In the genomic region with DNA sequence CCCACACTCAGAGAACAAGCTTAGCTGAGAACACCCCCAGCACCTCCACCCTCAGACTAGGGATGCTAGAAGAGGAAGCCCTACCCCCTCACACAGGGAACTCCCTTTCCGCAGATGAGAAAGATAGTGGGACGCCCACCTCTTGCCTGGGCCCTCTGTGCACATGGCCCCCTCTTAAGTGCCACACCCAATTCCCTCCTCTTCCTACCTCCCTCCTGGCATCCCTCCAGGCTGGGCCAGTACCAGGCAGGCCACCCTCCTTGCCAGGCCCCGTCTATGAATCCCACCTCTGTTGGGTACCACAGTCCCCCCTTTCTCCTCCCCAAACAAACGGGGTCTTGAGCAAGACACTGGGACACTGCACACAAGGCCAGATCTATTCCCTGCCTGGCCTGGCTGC, we compare ENCODE assay signal across 17 mouse cellular contexts. TPM values are rescaled to one million over a fixed set of nuclear protein-coding genes. Genes with fewer than 3 reads are reported as not detected.
A peak's percentile ranks its signal among the peaks of the same experiment; 100 is the strongest.
DNase-seq lines count a peak whose midpoint lies in the region; ATAC-seq and TF ChIP-seq lines count a peak whose summit lies in the region.
"Had no signal": no experiment of that assay in that cellular context is flagged by ENCODE, and none has a peak within 500 bp of the region (broad histone marks: within the 10 kb centered on the region; RNA-seq: fewer than 3 reads in every experiment).

No protein-coding gene starts in this region.

- ATAC-seq in hindbrain, postnatal 0 days, result peak; percentile 52
- ATAC-seq in hindbrain, embryonic 13.5 days (ENCODE audit: low FRiP score), result no peak
- peak; percentile 13; the same call in 1 of the 2 replicates for ATAC-seq in midbrain, embryonic 16.5 days
- ATAC-seq in midbrain, postnatal 0 days (ENCODE audit: low FRiP score), result no peak; the same call in 1 of the 2 replicates
- ATAC-seq in lung, embryonic 15.5 days (ENCODE audit: borderline replicate concordance, extremely low read depth, low FRiP score, low TSS enrichment), result peak; percentile 55; the same call in 1 of the 2 replicates
- ATAC-seq: forebrain, embryonic 15.5 days; liver, postnatal 0 days had no signal

- peaks cover 4% of the 10 kb centered on the region; the same call in 1 of the 2 replicates for H3K4me1 ChIP-seq in hindbrain, postnatal 0 days (ENCODE audit: insufficient read depth, low read length)
- peaks cover 33% of the 10 kb centered on the region for H3K4me1 ChIP-seq in hindbrain, embryonic 13.5 days (replicated peaks)
- peaks cover 10% of the 10 kb centered on the region for H3K4me1 ChIP-seq in midbrain, embryonic 16.5 days (ENCODE audit: control insufficient read depth, insufficient read depth, low read length)
- H3K4me1 ChIP-seq in midbrain, postnatal 0 days (ENCODE audit: insufficient read depth, low read length), result peaks cover 3% of the 10 kb centered on the region; the same call in 1 of the 2 replicates
- no peaks in the 10 kb centered on the region for H3K4me1 ChIP-seq in lung, embryonic 15.5 days
- H3K4me1 ChIP-seq: kidney, embryonic 15.5 days; limb, embryonic 15.5 days had no signal

- H3K36me3 ChIP-seq in hindbrain, postnatal 0 days (ENCODE audit: insufficient read depth, low read length), result no peaks in the 10 kb centered on the region
- H3K36me3 ChIP-seq in hindbrain, embryonic 13.5 days, result no peaks in the 10 kb centered on the region
- no peaks in the 10 kb centered on the region for H3K36me3 ChIP-seq in midbrain, embryonic 16.5 days (ENCODE audit: control insufficient read depth, insufficient read depth, low read length)
- H3K36me3 ChIP-seq in midbrain, postnatal 0 days (ENCODE audit: insufficient read depth, low read length), result no peaks in the 10 kb centered on the region
- no peaks in the 10 kb centered on the region for H3K36me3 ChIP-seq in lung, embryonic 15.5 days
- H3K36me3 ChIP-seq: forebrain, embryonic 15.5 days; kidney, embryonic 15.5 days; limb, embryonic 15.5 days had no signal

- no peak overlapping the region for H3K9ac ChIP-seq in hindbrain, postnatal 0 days (replicated peaks; ENCODE audit: low read length)
- H3K9ac ChIP-seq in hindbrain, embryonic 13.5 days, result no peak overlapping the region
- H3K9ac ChIP-seq in midbrain, embryonic 16.5 days (ENCODE audit: low read depth, low read length), result no peak overlapping the region
- no peak overlapping the region for H3K9ac ChIP-seq in midbrain, postnatal 0 days (replicated peaks; ENCODE audit: low read length, poor library complexity, severe bottlenecking)
- H3K9ac ChIP-seq in lung, embryonic 15.5 days, result no peak overlapping the region
- H3K9ac ChIP-seq: forebrain, embryonic 15.5 days; kidney, embryonic 15.5 days; limb, embryonic 15.5 days; liver, postnatal 0 days had no signal

- H3K4me3 ChIP-seq in hindbrain, postnatal 0 days (ENCODE audit: low read length), result no peak overlapping the region
- H3K4me3 ChIP-seq in hindbrain, embryonic 13.5 days, result no peak overlapping the region
- no peak overlapping the region for H3K4me3 ChIP-seq in midbrain, embryonic 16.5 days (ENCODE audit: low read depth, low read length)
- H3K4me3 ChIP-seq in midbrain, postnatal 0 days (ENCODE audit: low read depth, low read length), result no peak overlapping the region
- H3K4me3 ChIP-seq in lung, embryonic 15.5 days, result no peak overlapping the region
- H3K4me3 ChIP-seq: forebrain, embryonic 15.5 days; gastrocnemius, adult 2 months; kidney, embryonic 15.5 days; limb, embryonic 15.5 days had no signal

- H3K9me3 ChIP-seq in hindbrain, postnatal 0 days (ENCODE audit: low read length), result no peaks in the 10 kb centered on the region
- H3K9me3 ChIP-seq in hindbrain, embryonic 13.5 days, result no peaks in the 10 kb centered on the region
- no peaks in the 10 kb centered on the region for H3K9me3 ChIP-seq in midbrain, embryonic 16.5 days (replicated peaks; ENCODE audit: control insufficient read depth, low read length, poor library complexity, severe bottlenecking)
- no peaks in the 10 kb centered on the region for H3K9me3 ChIP-seq in midbrain, postnatal 0 days (ENCODE audit: low read length)
- H3K9me3 ChIP-seq in lung, embryonic 15.5 days, result no peaks in the 10 kb centered on the region
- H3K9me3 ChIP-seq: forebrain, embryonic 15.5 days; kidney, embryonic 15.5 days; limb, embryonic 15.5 days had no signal

- no peak overlapping the region; the same call in 1 of the 2 replicates for H3K27ac ChIP-seq in hindbrain, postnatal 0 days
- H3K27ac ChIP-seq in hindbrain, embryonic 13.5 days, result no peak overlapping the region; the same call in 1 of the 2 replicates
- no peak overlapping the region for H3K27ac ChIP-seq in midbrain, embryonic 16.5 days (ENCODE audit: low read length)
- no peak overlapping the region for H3K27ac ChIP-seq in midbrain, postnatal 0 days (ENCODE audit: low read depth, low read length)
- H3K27ac ChIP-seq in lung, embryonic 15.5 days, result no peak overlapping the region
- H3K27ac ChIP-seq: forebrain, embryonic 15.5 days; gastrocnemius, adult 2 months; kidney, embryonic 15.5 days; limb, embryonic 15.5 days had no signal

- no peak overlapping the region for H3K4me2 ChIP-seq in hindbrain, postnatal 0 days (ENCODE audit: low read depth, low read length)
- H3K4me2 ChIP-seq in hindbrain, embryonic 13.5 days, result no peak overlapping the region
- H3K4me2 ChIP-seq in midbrain, embryonic 16.5 days (ENCODE audit: low read length), result no peak overlapping the region
- H3K4me2 ChIP-seq in midbrain, postnatal 0 days (ENCODE audit: low read depth, low read length, poor library complexity, severe bottlenecking), result no peak overlapping the region
- no peak overlapping the region for H3K4me2 ChIP-seq in lung, embryonic 15.5 days
- H3K4me2 ChIP-seq: forebrain, embryonic 15.5 days; kidney, embryonic 15.5 days; limb, embryonic 15.5 days had no signal

- no peak for TF ChIP-seq CTCF in hindbrain, postnatal 0 days (IDR thresholded peaks at IDR 0.05; ENCODE audit: low read depth)
- TF ChIP-seq CTCF in midbrain, postnatal 0 days (IDR thresholded peaks at IDR 0.05), result no peak

- peak; percentile 35 for DNase-seq in hindbrain, postnatal 0 days (ENCODE audit: low spot score)
- no peak for DNase-seq in midbrain, postnatal 0 days (ENCODE audit: low spot score)
- DNase-seq in right cerebral cortex, postnatal 14 days, result peak; percentile 64
- no peak for DNase-seq in adrenal gland, postnatal 25 days
- DNase-seq: cerebellum, postnatal 14 days; gastrocnemius, adult 2 months; heart, adult 11 months; liver, postnatal 0 days had no signal

- no peaks in the 10 kb centered on the region for H3K27me3 ChIP-seq in hindbrain, postnatal 0 days (ENCODE audit: insufficient read depth, low read length)
- H3K27me3 ChIP-seq in hindbrain, embryonic 13.5 days, result 0 out of 2 replicates have a peak, but pooled peaks cover 12% of the 10 kb centered on the region
- H3K27me3 ChIP-seq in midbrain, embryonic 16.5 days (ENCODE audit: control insufficient read depth, insufficient read depth, low read depth, low read length), result no peaks in the 10 kb centered on the region
- no peaks in the 10 kb centered on the region for H3K27me3 ChIP-seq in midbrain, postnatal 0 days (ENCODE audit: insufficient read depth, low read length)
- H3K27me3 ChIP-seq in lung, embryonic 15.5 days, result peaks cover 4% of the 10 kb centered on the region; the same call in 1 of the 2 replicates
- H3K27me3 ChIP-seq: forebrain, embryonic 15.5 days had no signal

- whole genome bisulfite sequencing in hindbrain, postnatal 0 days, result 42% methylated on average over 4 of the region's 4 CpGs
- 71% methylated on average over 4 of the region's 4 CpGs for WGBS in hindbrain, embryonic 13.5 days
- WGBS in midbrain, embryonic 16.5 days, result 68% methylated on average over 4 of the region's 4 CpGs
- 64% methylated on average over 4 of the region's 4 CpGs for WGBS in midbrain, postnatal 0 days
- 59% methylated on average over 4 of the region's 4 CpGs for WGBS in lung, embryonic 15.5 days

RNA-seq across cellular contexts. Expression of gene Elfn2, which starts 13.7 kb away (rescaled TPM):
- total RNA-seq in hindbrain, postnatal 0 days (2014; rRNA removed), result 40.9 and 43.1 TPM in 2 replicates
- polyA plus RNA-seq in hindbrain, postnatal 0 days (2015; fragmentation: Nextera tagmentation; extraction: Ambion mirVana), result 8.4 and 9.1 TPM in 2 replicates
- 4.6 and 5.0 TPM in 2 replicates for polyA plus RNA-seq in hindbrain, embryonic 13.5 days (2015; fragmentation: Nextera tagmentation; extraction: Ambion mirVana)
- polyA plus RNA-seq in midbrain, embryonic 16.5 days (2015; fragmentation: Nextera tagmentation; extraction: Ambion mirVana), result 9.6 and 12.6 TPM in 2 replicates
- total RNA-seq in midbrain, postnatal 0 days (2014; rRNA removed), result 44.6 and 52.1 TPM in 2 replicates
- 10.2 and 10.7 TPM in 2 replicates for polyA plus RNA-seq in midbrain, postnatal 0 days (2015; fragmentation: Nextera tagmentation; extraction: Ambion mirVana)
- polyA plus RNA-seq in lung, embryonic 15.5 days (2015; fragmentation: Nextera tagmentation; extraction: Ambion mirVana), result 0.06 and 0.08 TPM in 2 replicates
- 2.4 and 7.8 TPM in 2 replicates for total RNA-seq in adrenal gland, postnatal 25 days (2021)
- total RNA-seq: megakaryocyte-erythroid progenitor cell, adult 5-6 weeks had no signal
- polyA plus RNA-seq: C2C12; heart, embryonic 14.5 days; kidney, embryonic 15.5 days; liver, postnatal 0 days had no signal

Comparison
In these comparisons a context has a peak if more than half of its experiments do, and no peak if none do; other contexts are left out.
1. ATAC-seq: peak in hindbrain, postnatal 0 days (single experiment), midbrain, embryonic 16.5 days (single experiment) and lung, embryonic 15.5 days (single experiment); none in hindbrain, embryonic 13.5 days (single experiment) and midbrain, postnatal 0 days (single experiment).
2. DNase-seq: peak in hindbrain, postnatal 0 days (single experiment) and right cerebral cortex, postnatal 14 days (single experiment); none in midbrain, postnatal 0 days (single experiment) and adrenal gland, postnatal 25 days (single experiment).